Mouse (Mus musculus): ENCODE data around the gene Gadd45g. TPM values are rescaled to one million over a fixed set of nuclear protein-coding genes. Genes with fewer than 3 reads are reported as not detected.
A peak's percentile ranks its signal among the peaks of the same experiment; 100 is the strongest.
"Not testable (repeated sequence)": the region's sequence is repeated elsewhere in the genome, so short reads cannot be mapped to it uniquely, and the experiment has no call there.

Gene Gadd45g
- polyA plus RNA-seq, 1 experiment from 2014 or later: 47.3 TPM

DNA sequence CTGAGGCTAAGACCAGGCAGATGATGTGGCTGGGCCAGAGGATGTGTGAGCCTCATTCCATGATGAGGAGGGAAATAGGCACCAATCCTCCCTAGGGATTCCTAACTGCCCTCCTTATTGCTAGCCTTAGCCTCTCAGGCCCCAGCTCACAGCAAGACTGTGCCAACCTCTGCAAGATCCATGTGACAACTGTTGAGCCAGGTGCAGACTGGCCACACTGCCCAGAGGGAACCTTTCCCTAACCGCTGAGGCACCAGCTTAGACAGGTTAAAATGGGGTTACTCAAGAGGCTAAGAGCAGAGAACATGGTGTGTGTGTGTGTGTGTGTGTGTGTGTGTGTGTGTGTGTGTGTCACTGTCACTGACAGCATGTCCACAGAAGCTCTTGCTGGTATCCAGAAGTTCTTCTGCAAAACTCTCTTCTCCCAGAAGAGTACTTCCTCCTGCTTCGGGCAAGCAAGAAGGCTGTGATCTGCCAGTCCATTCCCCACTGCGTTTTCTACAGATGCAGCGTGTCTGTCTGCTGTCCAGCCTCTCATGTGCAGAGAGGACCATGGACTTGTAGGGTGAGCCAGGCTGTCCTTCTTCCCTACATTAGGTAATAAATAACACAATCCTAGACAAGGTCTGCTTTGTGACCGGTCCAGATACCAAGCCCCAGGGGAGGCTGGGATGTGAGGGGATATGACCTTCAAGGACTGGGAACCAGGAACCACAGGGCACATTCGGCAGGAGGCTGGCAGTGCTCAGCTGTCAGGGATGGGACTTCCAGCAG, 28.1 kb upstream of the Gadd45g start:
- Histone ChIP-seq H3K36me3 (no peaks in the 10 kb centered on the region), H3K9me3 (no peaks in the 10 kb centered on the region), H3K27me3 (no peaks in the 10 kb centered on the region), H3K4me2 (replicated peaks) (no peak overlapping the region), H3K4me1 (peaks cover 25% of the 10 kb centered on the region), H3K9ac (no peak overlapping the region), H3K4me3 (no peak overlapping the region), H3K27ac (no peak overlapping the region)
- WGBS: 67% methylated on average over 6 of the region's 6 CpGs
- ATAC-seq (ENCODE audit: low FRiP score, low read depth): no peak

GRCm38 (mm10) chr13:51818944-51819326, 27.5 kb upstream of the Gadd45g start:
- WGBS: 67% methylated on average over 3 of the region's 3 CpGs
- no peak overlapping the region for H3K4me2 ChIP-seq (replicated peaks)
- no peaks in the 10 kb centered on the region for H3K27me3 ChIP-seq
- no peak overlapping the region for H3K4me3 ChIP-seq
- H3K9ac ChIP-seq: no peak overlapping the region
- H3K27ac ChIP-seq: no peak overlapping the region
- H3K36me3 ChIP-seq: no peaks in the 10 kb centered on the region
- ATAC-seq (ENCODE audit: low FRiP score, low read depth): no peak
- H3K9me3 ChIP-seq: no peaks in the 10 kb centered on the region
- H3K4me1 ChIP-seq: peaks cover 25% of the 10 kb centered on the region

DNA sequence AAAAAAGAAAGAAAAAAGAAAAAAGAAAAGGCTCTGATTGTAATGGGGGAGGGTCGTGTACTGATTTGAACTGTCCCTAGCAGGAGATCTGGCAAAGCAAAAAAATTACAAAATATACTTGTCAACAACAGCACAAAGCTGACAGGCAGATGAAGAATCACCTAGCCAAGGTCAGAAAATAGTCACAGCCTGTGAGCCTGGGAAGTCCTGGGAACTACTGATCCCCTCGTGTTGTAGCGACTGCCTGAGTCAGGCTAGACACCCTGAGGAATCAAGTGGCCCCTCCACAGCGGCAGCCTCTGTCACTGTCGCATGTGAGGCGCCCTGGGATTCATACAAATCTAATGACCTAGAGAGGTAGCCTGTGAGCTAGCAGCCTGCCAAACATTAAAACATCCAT, 27.1 kb upstream of the Gadd45g start:
- Histone ChIP-seq H3K4me1 (peaks cover 26% of the 10 kb centered on the region), H3K9ac (no peak overlapping the region), H3K36me3 (no peaks in the 10 kb centered on the region), H3K27ac (no peak overlapping the region), H3K27me3 (no peaks in the 10 kb centered on the region), H3K4me3 (no peak overlapping the region), H3K4me2 (replicated peaks) (no peak overlapping the region), H3K9me3 (no peaks in the 10 kb centered on the region)
- WGBS: 79% methylated on average over 6 of the region's 6 CpGs
- ATAC-seq (ENCODE audit: low FRiP score, low read depth): no peak

- H3K27me3 ChIP-seq: no peaks in the 10 kb centered on the region
- H3K4me2 ChIP-seq (replicated peaks): no peak overlapping the region
- H3K9ac ChIP-seq: no peak overlapping the region
- H3K4me1 ChIP-seq: peaks cover 34% of the 10 kb centered on the region
- H3K27ac ChIP-seq: no peak overlapping the region
- no peak for ATAC-seq (ENCODE audit: low FRiP score, low read depth)
- no peaks in the 10 kb centered on the region for H3K9me3 ChIP-seq
- 48% methylated on average over 3 of the region's 3 CpGs for WGBS
- no peaks in the 10 kb centered on the region for H3K36me3 ChIP-seq
- no peak overlapping the region for H3K4me3 ChIP-seq
These were observed 24.5 kb upstream of the Gadd45g start for GRCm38 (mm10) chr13:51821988-51822387.

- peaks cover 27% of the 10 kb centered on the region for H3K4me1 ChIP-seq
- 24% methylated on average over 8 of the region's 8 CpGs for WGBS
- H3K27ac ChIP-seq: no peak overlapping the region
- H3K9me3 ChIP-seq: no peaks in the 10 kb centered on the region
- no peak for ATAC-seq (ENCODE audit: low FRiP score, low read depth)
- H3K4me3 ChIP-seq: no peak overlapping the region
- H3K4me2 ChIP-seq (replicated peaks): peak overlapping the region; percentile 9; the same call in 1 of the 2 replicates
- H3K9ac ChIP-seq: no peak overlapping the region; the same call in 1 of the 2 replicates
- no peaks in the 10 kb centered on the region for H3K27me3 ChIP-seq
- H3K36me3 ChIP-seq: no peaks in the 10 kb centered on the region
These were observed 22.5 kb upstream of the Gadd45g start for GRCm38 (mm10) chr13:51823822-51824495.

- H3K36me3 ChIP-seq: no peaks in the 10 kb centered on the region
- no peak for ATAC-seq (ENCODE audit: low FRiP score, low read depth)
- no peaks in the 10 kb centered on the region for H3K9me3 ChIP-seq
These were observed 15.6 kb upstream of the Gadd45g start for GRCm38 (mm10) chr13:51830744-51831450.

DNA sequence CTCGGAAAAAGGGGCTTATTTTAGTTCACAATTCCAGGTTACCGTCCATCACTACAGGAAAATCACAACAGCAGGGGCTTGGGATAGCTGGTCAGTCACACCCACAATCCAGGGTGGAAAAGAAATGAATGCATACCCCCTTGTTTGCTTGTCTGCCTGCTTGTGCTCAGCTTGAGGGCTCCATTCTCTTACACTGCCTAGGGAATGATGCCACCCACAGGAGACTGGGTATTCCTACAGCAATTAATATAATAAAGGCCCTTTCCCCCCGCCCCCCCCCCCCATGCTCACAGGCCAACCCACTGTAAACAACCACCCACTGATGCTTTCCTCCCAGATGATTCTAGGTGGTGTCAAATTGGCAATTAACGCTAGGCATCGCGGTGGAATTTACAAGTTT, 14.0 kb upstream of the Gadd45g start:
- 86% methylated on average over 6 of the region's 6 CpGs for WGBS
- H3K4me2 ChIP-seq (replicated peaks): no peak overlapping the region
- H3K27me3 ChIP-seq: no peaks in the 10 kb centered on the region
- H3K9ac ChIP-seq: no peak overlapping the region
- H3K4me1 ChIP-seq: no peaks in the 10 kb centered on the region; the same call in 1 of the 2 replicates
- no peaks in the 10 kb centered on the region for H3K36me3 ChIP-seq
- H3K4me3 ChIP-seq: no peak overlapping the region
- no peaks in the 10 kb centered on the region for H3K9me3 ChIP-seq
- ATAC-seq (ENCODE audit: low FRiP score, low read depth): no peak
- H3K27ac ChIP-seq: no peak overlapping the region

More at GRCm38 (mm10) chr13:51830744-51831450, 15.6 kb upstream of the Gadd45g start:
- Histone ChIP-seq H3K4me1 (no peaks in the 10 kb centered on the region), H3K9ac (no peak overlapping the region), H3K27ac (no peak overlapping the region), H3K4me3 (no peak overlapping the region), H3K4me2 (replicated peaks) (no peak overlapping the region), H3K27me3 (no peaks in the 10 kb centered on the region)
- WGBS: 41% methylated on average over 10 of the region's 10 CpGs

- H3K9ac ChIP-seq: no peak overlapping the region
- no peaks in the 10 kb centered on the region for H3K27me3 ChIP-seq
- H3K4me3 ChIP-seq: no peak overlapping the region
- H3K9me3 ChIP-seq: no peaks in the 10 kb centered on the region
- no peak overlapping the region for H3K27ac ChIP-seq
- no peaks in the 10 kb centered on the region; the same call in 1 of the 2 replicates for H3K4me1 ChIP-seq
- 47% methylated on average over 2 of the region's 2 CpGs for WGBS
- ATAC-seq (ENCODE audit: low FRiP score, low read depth): no peak
- H3K36me3 ChIP-seq: no peaks in the 10 kb centered on the region
- H3K4me2 ChIP-seq (replicated peaks): no peak overlapping the region
These were observed 12.9 kb upstream of the Gadd45g start for GRCm38 (mm10) chr13:51833611-51834010.

- not testable (repeated sequence) for H3K4me3 ChIP-seq; H3K27me3 ChIP-seq; H3K9ac ChIP-seq; H3K27ac ChIP-seq; H3K4me1 ChIP-seq; H3K9me3 ChIP-seq; H3K36me3 ChIP-seq; H3K4me2 ChIP-seq (replicated peaks); ATAC-seq (ENCODE audit: low FRiP score, low read depth)
- WGBS: 68% methylated on average over 8 of the region's 8 CpGs
These were observed 12.5 kb upstream of the Gadd45g start for GRCm38 (mm10) chr13:51834024-51834423.

DNA sequence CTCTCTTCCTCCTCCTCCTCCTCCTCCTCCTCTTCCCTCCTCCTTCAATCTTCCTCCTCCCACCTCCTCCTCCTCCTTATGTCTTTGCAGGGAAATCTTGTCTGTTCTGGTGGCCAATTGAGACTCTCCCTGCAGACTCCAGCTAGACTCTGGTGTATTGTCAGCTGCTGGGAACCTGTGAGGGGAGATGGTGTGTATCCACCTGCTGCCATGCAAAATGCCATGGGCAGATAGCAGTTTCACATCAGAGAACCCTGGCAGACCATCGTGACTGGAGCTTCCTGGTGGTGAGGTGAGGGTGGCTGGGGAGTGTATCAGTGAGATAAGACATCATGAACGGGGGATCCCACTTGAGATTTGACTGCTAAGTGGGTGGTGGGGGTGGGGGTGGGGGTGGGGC, 12.0 kb upstream of the Gadd45g start:
- H3K36me3 ChIP-seq: no peaks in the 10 kb centered on the region
- H3K9me3 ChIP-seq: no peaks in the 10 kb centered on the region
- H3K9ac ChIP-seq: no peak overlapping the region
- peaks cover 3% of the 10 kb centered on the region; the same call in 1 of the 2 replicates for H3K27me3 ChIP-seq
- no peak overlapping the region for H3K27ac ChIP-seq
- H3K4me2 ChIP-seq (replicated peaks): no peak overlapping the region
- H3K4me3 ChIP-seq: no peak overlapping the region
- ATAC-seq (ENCODE audit: low FRiP score, low read depth): no peak
- H3K4me1 ChIP-seq: no peaks in the 10 kb centered on the region; the same call in 1 of the 2 replicates
- 59% methylated on average over 2 of the region's 2 CpGs for WGBS

- not testable (repeated sequence) for ATAC-seq (ENCODE audit: low FRiP score, low read depth); H3K4me1 ChIP-seq; H3K27ac ChIP-seq; H3K4me2 ChIP-seq (replicated peaks); H3K27me3 ChIP-seq; H3K36me3 ChIP-seq; H3K9me3 ChIP-seq; H3K4me3 ChIP-seq; H3K9ac ChIP-seq
- 78% methylated on average over 4 of the region's 4 CpGs for WGBS
These were observed 11.3 kb upstream of the Gadd45g start for GRCm38 (mm10) chr13:51835208-51835607.

- Histone ChIP-seq H3K4me2 (replicated peaks) (no peak overlapping the region), H3K36me3 (no peaks in the 10 kb centered on the region), H3K4me1 (peaks cover 11% of the 10 kb centered on the region), H3K9me3 (no peaks in the 10 kb centered on the region), H3K27ac (no peak overlapping the region), H3K9ac (no peak overlapping the region), H3K27me3 (peaks cover 14% of the 10 kb centered on the region), H3K4me3 (no peak overlapping the region)
- no peak for ATAC-seq (ENCODE audit: low FRiP score, low read depth)
- 33% methylated on average over 5 of the region's 5 CpGs for WGBS
These were observed 9.1 kb upstream of the Gadd45g start for GRCm38 (mm10) chr13:51837402-51837801.
